Mouse (Mus musculus) cortical plate, adult 2 months (tissue): Measurements from ENCODE around the gene Gstt2.

Experiments
- CTCF ChIP-seq: fragments of 200-500 bp; IDR thresholded peaks from 2 replicates; pipeline ENCODE4 v1.5.1; 2011; ENCODE audit warnings: mild to moderate bottlenecking, control low read depth, low read length; ENCODE audit not compliant: insufficient read depth; ENCODE audit errors: extremely low read depth
- POLR2A ChIP-seq: fragments of 200-500 bp; IDR thresholded peaks from 2 replicates; pipeline ENCODE4 v1.6.1; 2011; ENCODE audit warnings: mild to moderate bottlenecking, low read length, control low read depth; ENCODE audit not compliant: insufficient read depth; ENCODE audit errors: extremely low read depth

- TF ChIP-seq CTCF, result no peak
- TF ChIP-seq POLR2A, result no peak
Measured at GRCm38 (mm10) chr10:75854791-75855190, 17.6 kb upstream of the Gstt2 start.
